Mouse (Mus musculus) G1E (cell line): ENCODE data around the gene Olfr1425. TPM values are rescaled to one million over a fixed set of nuclear protein-coding genes. Genes with fewer than 3 reads are reported as not detected.
"Not testable (repeated sequence)": the region's sequence is repeated elsewhere in the genome, so short reads cannot be mapped to it uniquely, and the experiment has no call there.

Source experiments
- ATAC-seq: 2 replicates; pipeline ENCODE4 v1.8.0; 2016; ENCODE audit warnings: mild to moderate bottlenecking; ENCODE audit not compliant: insufficient number of reproducible peaks, poor library complexity, low FRiP score, severe bottlenecking; ENCODE audit errors: extremely low read depth
- DNase-seq: peaks from one replicate; pipeline ENCODE4 v3.0.0; 2012; ENCODE audit warnings: low spot score
- H3K27me3 ChIP-seq: 2 replicates; pipeline ENCODE4 v1.6.1; 2012; ENCODE audit warnings: mild to moderate bottlenecking, low read length, inconsistent platforms; ENCODE audit not compliant: insufficient read depth
- H3K36me3 ChIP-seq: replicated peaks from 2 replicates; pipeline ENCODE3; 2012; ENCODE audit warnings: mild to moderate bottlenecking, inconsistent platforms
- H3K4me1 ChIP-seq: 2 replicates; pipeline ENCODE4 v1.6.1; 2012; ENCODE audit warnings: low read depth, low read length, inconsistent platforms, mixed read lengths; ENCODE audit not compliant: insufficient read depth
- H3K4me3 ChIP-seq: 2 replicates; pipeline ENCODE4 v1.5.1; 2012; ENCODE audit warnings: low read depth, mild to moderate bottlenecking, inconsistent platforms, low read length, moderate library complexity, mixed read lengths
- H3K9me3 ChIP-seq: replicated peaks from 2 replicates; pipeline ENCODE4 v1.6.1; 2012; ENCODE audit warnings: inconsistent platforms
- CTCF ChIP-seq: IDR thresholded peaks from 2 replicates; pipeline ENCODE4 v1.5.1; 2012; ENCODE audit warnings: low read depth, low read length, inconsistent platforms, mixed read lengths
- GATA1 ChIP-seq: IDR thresholded peaks from 2 replicates; pipeline ENCODE4 v1.6.1; 2012; ENCODE audit warnings: borderline replicate concordance, low read length, inconsistent platforms, mixed read lengths
- GATA2 ChIP-seq: IDR thresholded peaks from 2 replicates; pipeline ENCODE4 v1.6.1; 2012; ENCODE audit warnings: low read depth, low read length, inconsistent platforms, borderline replicate concordance
- POLR2AphosphoS5 ChIP-seq: IDR thresholded peaks from 2 replicates; pipeline ENCODE4 v1.6.1; 2012; ENCODE audit warnings: low read depth, low read length, inconsistent platforms; ENCODE audit not compliant: insufficient replicate concordance
- TAL1 ChIP-seq: conservative IDR thresholded peaks from 2 replicates; pipeline ENCODE4 v1.6.1; 2012; ENCODE audit warnings: low read depth, low read length, inconsistent platforms, mixed read lengths
- polyA plus RNA-seq: library from polyadenylated mRNA; stranded (reverse); fragments of >175 nt; gene quantifications from 2 replicates; pipeline ENCODE4 v1.2.3, GENCODE M21; 2012
- total RNA-seq, 2 experiments: library from RNA; stranded (forward) in 1 of 2; stranded (reverse) in 1 of 2; fragments of 200-1000 nt in 1 of 2; fragments of >200 nt in 1 of 2; fragmentation: Nextera tagmentation in 1 of 2; gene quantifications; 2 replicates each; pipeline ENCODE4 v1.2.3; 2014 to 2017

Olfr1425 gene
- total and polyA plus RNA-seq, 3 experiments = 0.44 TPM; not detected in 2

GRCm38 (mm10) chr19:12091913-12092312, 14.4 kb upstream of the Olfr1425 start, which contains the start of gene Olfr1426:
Gene Olfr1426, minus strand, starts transcription at chr19:12092013.
- ATAC-seq (no peak), DNase-seq (no peak)
- Histone ChIP-seq H3K4me1 (no peaks in the 10 kb centered on the region), H3K4me3 (no peak within 1 kb of the TSS), H3K27me3 (no peaks in the 10 kb centered on the region), H3K9me3 (no peaks in the 10 kb centered on the region), H3K36me3 (no peaks in the 10 kb centered on the region)
- TF ChIP-seq POLR2AphosphoS5 (no peak), CTCF (no peak), GATA2 (no peak)

- not testable (repeated sequence) for H3K36me3 ChIP-seq, H3K27me3 ChIP-seq, H3K4me1 ChIP-seq, H3K9me3 ChIP-seq, H3K4me3 ChIP-seq, ATAC-seq, DNase-seq
These were observed 8.0 kb downstream of the Olfr1425 start for GRCm38 (mm10) chr19:12069546-12069945.

DNA sequence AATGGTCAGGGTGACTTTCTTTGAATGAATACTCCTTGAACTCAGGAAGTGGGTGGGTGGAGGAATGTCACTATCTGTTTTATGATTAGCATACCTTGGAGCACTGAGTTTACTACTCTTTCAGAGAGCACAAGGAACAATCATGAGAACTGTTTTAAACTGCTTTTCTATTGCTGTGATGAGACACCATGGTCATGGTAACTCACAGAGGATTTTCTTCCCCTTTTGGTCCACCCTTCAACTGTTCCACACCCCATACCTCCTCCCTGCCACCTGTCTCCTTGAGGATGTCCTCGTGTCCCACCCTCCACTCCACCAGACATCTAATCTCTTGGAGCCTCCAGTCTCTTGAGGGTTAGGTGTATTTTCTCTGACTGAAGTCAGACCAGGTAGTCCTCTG, 9.7 kb downstream of the Olfr1425 start:
- H3K9me3 ChIP-seq, H3K36me3 ChIP-seq, ATAC-seq: not testable (repeated sequence)

GRCm38 (mm10) chr19:12062582-12062981, 14.9 kb downstream of the Olfr1425 start, which contains the start of gene Olfr1424:
Gene Olfr1424, minus strand, starts transcription at chr19:12062682.
- ATAC-seq, H3K4me1 ChIP-seq, H3K36me3 ChIP-seq, H3K27me3 ChIP-seq, DNase-seq, H3K9me3 ChIP-seq, H3K4me3 ChIP-seq: not testable (repeated sequence)

More for the DNA sequence above, 9.7 kb downstream of the Olfr1425 start:
- H3K4me3 ChIP-seq, H3K4me1 ChIP-seq, H3K27me3 ChIP-seq, DNase-seq: not testable (repeated sequence)

DNA sequence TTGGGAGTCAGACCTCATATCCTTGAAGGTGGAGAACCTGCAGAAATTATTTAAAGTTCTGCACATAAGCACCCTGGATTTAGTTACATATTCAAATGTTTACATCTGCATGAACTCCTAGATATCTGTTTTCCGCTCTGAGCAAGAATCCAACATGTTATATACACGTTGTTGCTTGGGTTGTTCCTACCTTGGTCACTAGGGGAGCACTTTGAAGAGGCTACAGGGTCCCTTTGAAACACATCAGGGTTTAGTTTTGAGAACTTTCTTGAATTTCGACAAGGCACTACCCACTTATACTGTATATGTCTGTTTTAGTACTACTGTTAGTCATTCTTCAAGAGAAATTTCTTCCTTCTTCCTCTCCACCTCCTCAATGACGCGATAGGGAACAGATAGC, 34.4 kb downstream of the Olfr1425 start:
- TF ChIP-seq POLR2AphosphoS5 (no peak), GATA2 (no peak), CTCF (no peak), GATA1 (no peak), TAL1 (no peak)
- ATAC-seq (no peak), DNase-seq (no peak)
- Histone ChIP-seq H3K36me3 (no peaks in the 10 kb centered on the region), H3K9me3 (no peaks in the 10 kb centered on the region), H3K27me3 (no peaks in the 10 kb centered on the region), H3K4me3 (no peak overlapping the region), H3K4me1 (no peaks in the 10 kb centered on the region)

DNA sequence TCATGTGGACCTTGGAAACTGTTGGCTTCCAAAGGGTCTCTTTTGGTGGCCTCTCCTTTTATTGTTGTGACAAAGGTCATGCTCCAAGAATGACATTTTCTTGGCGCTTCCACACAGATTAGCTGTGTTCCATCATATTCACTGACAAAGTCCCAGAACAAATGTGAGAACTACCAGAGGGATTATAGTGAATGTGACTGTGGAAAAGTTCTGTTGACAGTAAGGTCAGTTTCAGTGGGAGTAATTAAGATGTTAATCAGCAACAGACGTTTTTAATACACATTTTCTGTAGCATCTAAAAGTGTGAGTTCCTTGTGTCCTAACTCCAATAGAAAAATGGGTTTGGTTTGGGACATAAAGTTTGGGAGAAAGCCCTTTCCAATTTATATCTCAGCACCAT, 36.3 kb downstream of the Olfr1425 start, which contains the start of gene Olfr1423:
Olfr1423 (minus strand) TSS at position 101 of the 400 bp plus-strand sequence.
- TF ChIP-seq GATA2 = no peak
- no peak for TF ChIP-seq TAL1
- TF ChIP-seq POLR2AphosphoS5 = no peak
- TF ChIP-seq GATA1 = no peak
- TF ChIP-seq CTCF = no peak
- Histone ChIP-seq H3K4me1 (no peaks in the 10 kb centered on the region), H3K27me3 (peaks cover 3% of the 10 kb centered on the region; the same call in 1 of the 2 replicates), H3K36me3 (no peaks in the 10 kb centered on the region), H3K9me3 (no peaks in the 10 kb centered on the region), H3K4me3 (no peak within 1 kb of the TSS)
- ATAC-seq (no peak), DNase-seq (no peak)

DNA sequence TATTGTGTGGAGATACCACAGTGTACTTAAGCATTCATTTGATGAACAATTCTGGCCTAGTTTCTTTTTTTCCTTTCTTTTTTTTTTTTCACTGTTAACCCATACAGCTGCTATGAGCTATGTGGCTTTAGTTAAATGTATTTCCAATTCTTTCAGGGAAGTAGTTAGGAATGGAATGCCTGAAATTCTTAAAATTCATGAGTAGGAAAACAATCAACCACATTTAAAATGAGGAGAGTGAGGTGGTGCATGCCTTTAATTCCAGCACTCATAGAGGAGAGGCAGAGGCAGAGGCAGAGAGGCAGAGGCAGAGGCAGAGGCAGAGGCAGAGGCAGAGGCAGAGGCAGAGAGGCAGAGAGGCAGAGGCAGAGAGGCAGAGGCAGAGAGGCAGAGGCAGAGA, 39.8 kb downstream of the Olfr1425 start:
- Histone ChIP-seq H3K27me3 (peaks cover 8% of the 10 kb centered on the region), H3K36me3 (no peaks in the 10 kb centered on the region), H3K4me1 (no peaks in the 10 kb centered on the region), H3K9me3 (no peaks in the 10 kb centered on the region), H3K4me3 (no peak overlapping the region)
- no peak for DNase-seq
- TF ChIP-seq GATA2 = no peak
- no peak for TF ChIP-seq TAL1
- TF ChIP-seq POLR2AphosphoS5 = no peak
- TF ChIP-seq GATA1 = no peak
- TF ChIP-seq CTCF = no peak
- no peak for ATAC-seq
